Mouse (Mus musculus) cerebellum, adult 11-12 months (tissue): ENCODE results near the gene Pecam1.
A peak's percentile ranks its signal among the peaks of the same experiment; 100 is the strongest.
"Not testable (repeated sequence)": the region's sequence is repeated elsewhere in the genome, so short reads cannot be mapped to it uniquely, and the experiment has no call there.

ENCODE experiments used
- DNase-seq: peaks from one replicate; pipeline ENCODE4 v3.0.0; 2022

The Pecam1 gene

GRCm38 (mm10) chr11:106750121-106750751, at the start of gene Pecam1:
Gene Pecam1 (minus strand): TSS chr11:106750628.
- no peak for DNase-seq

DNA sequence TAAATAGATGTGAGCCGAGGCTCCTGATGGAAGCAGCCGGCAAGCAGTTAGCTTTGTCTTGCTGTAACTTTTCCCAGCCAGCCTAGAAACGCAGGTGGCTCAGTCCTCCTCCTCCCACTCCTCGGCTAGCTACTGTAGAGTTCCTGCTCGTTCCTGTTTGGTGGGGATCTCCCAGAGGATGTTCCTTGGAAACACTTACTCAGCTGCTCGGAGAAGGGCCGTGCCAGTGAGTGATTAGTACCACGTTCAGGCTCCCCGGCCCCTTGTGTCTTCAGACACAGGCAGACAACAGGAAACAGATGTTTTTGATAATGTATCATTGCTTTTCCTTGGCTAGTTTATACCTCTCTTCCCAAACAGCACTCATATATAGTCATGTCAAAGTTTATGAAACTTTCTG, 45.3 kb upstream of the Pecam1 start:
- DNase-seq: no peak

GRCm38 (mm10) chr11:106793846-106794245, 43.4 kb upstream of the Pecam1 start:
- no peak for DNase-seq

- no peak for DNase-seq
Observed at GRCm38 (mm10) chr11:106789649-106790048, 39.2 kb upstream of the Pecam1 start.

DNA sequence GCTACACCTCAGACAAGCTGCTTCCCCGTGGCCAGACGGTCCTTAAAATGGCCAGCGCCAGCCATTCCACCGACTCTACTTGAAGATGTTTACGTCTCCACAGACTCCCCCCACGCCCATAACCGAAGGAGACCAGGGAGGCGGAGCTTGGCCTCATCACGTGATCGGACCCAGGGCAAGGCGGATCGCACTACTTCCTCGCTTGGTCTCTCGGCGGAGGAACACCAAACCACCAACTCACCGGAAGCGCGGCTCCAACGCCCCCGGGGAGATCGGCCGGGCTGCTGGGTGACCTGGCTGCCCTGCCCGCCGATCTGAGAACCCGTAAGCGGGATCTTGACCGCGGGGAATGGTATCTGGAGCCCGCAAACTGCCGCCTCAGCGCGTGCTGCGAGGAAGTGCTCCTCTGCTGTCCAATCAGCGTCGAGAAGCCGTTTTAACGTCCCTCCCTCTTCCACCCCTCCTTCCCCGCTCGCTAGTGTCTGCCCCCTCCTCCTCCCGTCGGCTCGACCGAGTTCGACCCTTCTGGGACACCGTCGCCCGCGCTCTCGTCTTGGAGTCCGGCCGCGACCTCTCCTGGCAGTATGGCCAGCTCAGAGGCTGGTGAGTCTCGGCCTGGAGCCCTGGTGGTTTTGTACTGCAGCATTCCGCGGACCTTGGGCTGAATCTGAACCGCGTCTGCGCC, 38.5 kb upstream of the Pecam1 start, which contains the start of the genes Ddx5 and Cep95:
Ddx5 (minus strand) TSS at position 411 of the 685 bp plus-strand sequence.
Cep95 (plus strand) TSS at position 478 of the 685 bp plus-strand sequence.
- DNase-seq: peak; percentile 97

- DNase-seq: peak; percentile 99
Observed at GRCm38 (mm10) chr11:106788026-106788774, 37.8 kb upstream of the Pecam1 start.

GRCm38 (mm10) chr11:106787131-106788025, 37.0 kb upstream of the Pecam1 start:
- DNase-seq: peak; percentile 88

DNA sequence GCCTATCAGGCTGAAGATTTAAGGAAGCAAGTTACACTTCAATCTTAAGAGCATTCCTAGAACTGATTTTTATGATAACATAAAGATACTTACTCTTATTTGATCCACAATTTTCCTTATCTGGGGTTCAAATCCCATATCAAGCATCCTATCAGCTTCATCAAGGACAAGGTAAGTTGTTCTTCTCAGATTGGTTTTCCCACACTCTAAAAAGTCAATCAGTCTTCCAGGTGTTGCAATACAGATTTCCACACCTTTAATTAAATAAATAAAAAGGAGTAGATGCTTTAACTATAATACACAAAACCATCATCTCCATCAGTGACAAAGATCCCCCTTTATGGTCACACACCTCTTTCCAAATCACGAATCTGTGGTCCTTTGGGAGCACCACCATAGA, 34.6 kb upstream of the Pecam1 start:
- DNase-seq: no peak

DNA sequence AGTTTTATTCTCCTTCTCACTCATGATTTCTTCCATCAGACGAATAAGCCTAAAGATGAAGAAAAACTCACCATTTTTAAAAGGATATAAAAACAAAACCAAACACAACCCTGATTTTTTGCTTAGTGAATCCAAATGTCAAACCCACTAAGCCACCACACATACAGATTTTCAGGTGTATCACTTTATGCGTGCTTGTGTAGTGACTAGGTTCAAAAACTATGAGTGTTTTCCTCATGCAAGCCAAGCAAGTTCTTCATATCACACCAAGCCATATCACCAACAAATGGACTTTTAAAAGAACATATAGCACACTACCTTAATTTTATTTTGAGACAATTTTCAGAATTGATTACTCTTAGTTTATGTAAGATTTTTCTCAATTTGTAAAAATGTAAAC, 34.0 kb upstream of the Pecam1 start:
- DNase-seq: no peak

DNA sequence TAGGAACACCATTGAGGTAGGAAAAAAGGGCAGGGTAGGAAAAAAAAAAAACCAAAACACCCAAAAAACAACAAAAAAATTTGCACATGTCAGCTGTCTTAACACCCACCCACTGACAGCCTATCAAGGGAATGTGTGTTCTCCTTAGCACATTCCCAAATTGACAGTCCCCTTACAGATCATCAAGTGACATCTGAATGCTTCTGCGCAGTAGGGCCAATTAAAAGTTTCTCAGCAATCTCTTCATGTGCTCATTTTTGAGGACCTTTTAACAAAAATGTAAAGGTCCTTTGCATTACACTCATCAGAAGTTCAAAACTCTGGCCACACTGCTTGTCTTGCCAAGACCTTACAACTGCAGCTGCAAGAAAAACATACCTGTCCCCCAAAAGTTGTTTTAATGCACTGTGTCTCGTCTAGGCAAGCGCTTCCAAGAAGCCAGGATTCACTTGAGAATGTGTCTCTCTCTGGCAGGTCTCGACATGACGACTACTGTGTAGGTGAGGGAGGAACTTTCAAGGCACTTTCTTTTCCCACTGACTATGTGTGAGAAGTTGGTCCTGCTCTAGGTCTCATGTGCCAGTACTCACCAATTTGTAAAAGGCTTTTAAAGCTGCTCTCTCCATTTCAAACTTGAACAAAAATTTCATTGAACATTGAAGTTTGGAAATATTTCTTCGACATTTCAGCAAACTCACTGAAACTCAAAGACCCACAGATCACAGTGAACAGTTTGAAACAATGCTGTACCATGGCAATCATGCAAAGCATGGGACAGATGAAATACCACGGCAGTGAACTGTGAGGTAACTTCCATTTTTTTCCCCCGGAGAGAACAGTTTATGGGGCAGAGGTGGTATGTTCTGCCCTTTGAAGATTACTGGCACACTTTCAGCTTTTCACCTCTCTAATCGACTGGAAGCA, 32.7 kb upstream of the Pecam1 start:
- DNase-seq: no peak

DNA sequence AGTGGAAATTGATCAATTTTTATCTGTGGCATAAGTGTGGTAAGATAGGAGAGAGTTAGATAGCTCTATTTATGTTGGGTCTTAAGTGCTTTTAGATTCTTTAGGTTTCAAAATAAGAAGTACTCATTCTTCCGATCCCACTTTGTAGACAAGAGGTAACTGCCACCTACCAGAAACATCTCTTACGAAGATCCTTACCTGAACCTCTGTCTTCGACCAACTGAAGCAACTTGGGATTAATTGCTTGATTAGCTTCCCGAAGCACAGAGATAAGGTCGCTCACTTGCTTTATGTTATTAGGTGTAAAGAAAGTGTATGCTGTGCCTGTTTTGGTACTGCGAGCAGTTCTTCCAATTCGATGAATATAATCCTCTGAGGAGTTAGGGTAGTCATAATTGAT, 31.8 kb upstream of the Pecam1 start:
- not testable (repeated sequence) for DNase-seq

DNA sequence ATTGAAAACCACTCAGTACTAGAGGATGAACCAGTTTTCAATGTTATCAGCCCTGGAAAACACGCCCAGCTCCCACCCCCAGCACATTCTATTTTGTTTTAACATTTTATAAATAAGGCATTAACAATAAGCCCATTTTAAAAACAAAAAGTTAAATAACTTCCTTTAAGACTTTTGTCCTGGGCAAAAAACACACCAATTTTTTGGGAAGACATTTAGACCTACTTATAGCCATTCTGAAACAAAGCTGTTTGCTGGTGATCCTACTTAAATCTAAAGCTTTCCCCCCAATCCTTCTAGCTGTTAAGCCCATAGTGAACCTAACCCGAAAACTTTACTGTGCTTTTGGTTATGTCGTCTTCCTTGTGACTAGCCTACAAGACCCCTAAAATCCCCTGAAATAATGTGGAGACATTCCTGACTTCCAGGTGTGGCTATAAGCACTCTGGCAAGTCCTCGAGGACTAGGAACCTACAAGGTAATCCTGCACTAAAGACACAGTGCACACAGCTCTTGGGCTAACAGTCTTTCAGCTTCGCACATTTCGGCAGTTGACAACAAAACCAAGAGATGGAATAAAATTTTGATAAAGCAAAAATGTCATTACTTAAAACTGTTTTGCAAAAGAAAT, 30.3 kb upstream of the Pecam1 start:
- DNase-seq: no peak

GRCm38 (mm10) chr11:106780089-106780425, 29.6 kb upstream of the Pecam1 start:
- DNase-seq: no peak

GRCm38 (mm10) chr11:106779388-106780088, 29.1 kb upstream of the Pecam1 start, which contains the start of gene Polg2:
Gene Polg2 (minus strand): TSS chr11:106779537.
- peak; percentile 91 for DNase-seq

DNA sequence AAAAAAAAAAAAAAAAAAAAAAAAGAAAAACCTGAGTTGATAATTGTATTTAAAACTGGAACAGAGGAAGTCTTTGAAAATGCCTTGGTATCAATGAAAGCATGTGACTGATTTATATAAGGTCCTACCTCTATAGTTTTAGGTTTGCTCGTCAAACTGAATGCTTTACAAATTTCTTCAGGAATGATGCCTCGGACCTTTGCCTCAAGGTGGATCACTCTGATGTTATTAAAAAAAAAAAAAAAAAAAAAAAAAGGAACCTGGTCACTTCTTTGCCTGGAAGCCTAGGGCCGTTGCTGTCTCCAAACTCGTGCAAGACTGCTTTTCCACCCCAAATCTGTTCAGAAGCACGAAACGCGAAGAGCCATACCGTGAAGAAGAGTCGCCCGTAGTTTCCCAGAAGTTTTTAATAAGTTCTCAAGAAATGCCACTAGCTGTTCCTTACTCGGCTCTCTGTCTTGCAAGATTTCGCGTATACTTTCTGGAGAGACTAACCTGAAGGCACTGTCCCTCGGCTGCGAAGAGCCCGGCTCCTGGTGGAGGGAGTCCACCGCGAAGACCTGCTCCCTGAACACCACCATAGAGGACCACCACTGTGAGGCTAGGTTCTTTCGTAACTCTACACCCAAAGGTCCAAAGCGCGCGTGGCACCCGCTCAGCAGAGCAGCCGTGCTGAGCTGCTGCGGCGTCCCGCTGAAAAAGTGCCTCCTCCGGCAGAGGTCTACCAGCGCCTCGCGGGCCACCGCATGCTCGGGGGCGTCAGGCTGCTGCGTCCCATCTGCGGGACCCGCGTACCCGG, 28.4 kb upstream of the Pecam1 start:
- no peak for DNase-seq

- no peak for DNase-seq
Observed at GRCm38 (mm10) chr11:106778132-106778531, 27.7 kb upstream of the Pecam1 start.

DNA sequence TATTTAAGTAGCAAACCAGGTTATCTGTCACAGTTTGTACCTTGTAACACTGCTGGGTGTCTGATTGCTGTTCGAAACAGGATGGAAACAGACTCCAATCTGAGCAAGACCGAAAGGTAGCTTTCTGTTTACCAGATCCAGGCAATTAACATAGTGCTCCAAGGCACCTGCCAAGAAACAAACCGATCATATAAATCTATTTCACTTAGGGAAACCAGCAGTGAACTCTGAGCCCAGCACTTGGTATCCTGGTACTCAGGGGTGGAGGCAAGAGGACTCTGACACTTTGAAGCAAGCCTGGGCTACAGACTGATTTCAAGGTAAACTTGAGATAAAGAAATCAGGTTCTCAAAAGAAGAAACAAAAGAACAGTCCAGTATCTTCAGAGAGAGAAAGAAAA, 27.0 kb upstream of the Pecam1 start:
- DNase-seq: no peak

GRCm38 (mm10) chr11:106776960-106777359, 26.5 kb upstream of the Pecam1 start:
- no peak for DNase-seq

DNA sequence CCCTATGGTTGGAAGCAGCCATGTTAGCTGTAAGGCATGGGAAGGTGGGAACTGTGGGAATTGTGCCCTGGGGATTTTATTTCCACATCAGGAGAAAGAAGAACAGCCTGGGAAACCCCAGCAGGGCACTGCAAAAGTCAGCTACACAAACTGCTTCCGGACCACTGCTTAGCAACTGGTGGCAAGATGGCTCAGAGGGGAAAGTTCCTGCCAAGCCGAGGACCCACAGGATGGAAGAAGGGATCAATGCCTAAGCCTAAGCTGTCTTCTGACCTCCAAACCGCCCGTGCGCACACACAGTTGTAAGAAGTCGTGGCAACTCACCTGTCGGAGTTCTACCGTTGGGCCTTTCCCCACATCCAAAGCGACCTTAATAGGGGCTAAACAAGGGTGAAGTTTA, 22.6 kb upstream of the Pecam1 start:
- no peak for DNase-seq
